Mouse (Mus musculus) cerebellum, postnatal 25 days (tissue): ENCODE measurements at regions not wholly inside any gene's neighbourhood (a gene's known extent, or its start where the extent isn't known, plus 50 kb on each side); places are given as distances from the start of the nearest gene placed in this dataset.
A peak's percentile ranks its signal among the peaks of the same experiment; 100 is the strongest.

Experiments
- DNase-seq, 2 experiments: peaks; one replicate each; pipeline ENCODE4 v3.0.0; 2021; ENCODE audit warnings: mixed read lengths in 2 of 2

- peak; percentile 14 to 44 for DNase-seq
Observed at GRCm38 (mm10) chr5:79558491-79558890, 1461.4 kb upstream of the Adgrl3 start.

- no peak for DNase-seq
Observed at GRCm38 (mm10) chr5:79588700-79589099, 1431.2 kb upstream of the Adgrl3 start.
